Mouse (Mus musculus) forebrain, embryonic 16.5 days (tissue): ENCODE data around the gene Gm49387. TPM values are rescaled to one million over a fixed set of nuclear protein-coding genes. Genes with fewer than 3 reads are reported as not detected.
"Not testable (repeated sequence)": the region's sequence is repeated elsewhere in the genome, so short reads cannot be mapped to it uniquely, and the experiment has no call there.

ENCODE experiments used
- ATAC-seq: fragments of 200-750 bp; cut with Nextera tagmentation; 2 replicates; pipeline ENCODE4 v1.8.0; 2017; ENCODE audit warnings: mild to moderate bottlenecking, moderate library complexity
- H3K27ac ChIP-seq: fragments of 300-500 bp; sonication (generic); 2 replicates; pipeline ENCODE4 v1.5.1; 2014; ENCODE audit warnings: low read length, control low read depth
- H3K27me3 ChIP-seq: fragments of 300-500 bp; sonication (generic); replicated peaks from 2 replicates; pipeline ENCODE4 v1.6.1; 2014; ENCODE audit warnings: low read length; ENCODE audit not compliant: control insufficient read depth, insufficient read depth
- H3K36me3 ChIP-seq: fragments of 300-500 bp; sonication (generic); 2 replicates; pipeline ENCODE4 v1.6.1; 2014; ENCODE audit not compliant: control insufficient read depth, insufficient read depth
- H3K4me1 ChIP-seq: fragments of 300-500 bp; sonication (generic); replicated peaks from 2 replicates; pipeline ENCODE4 v1.6.1; 2014; ENCODE audit warnings: low read length; ENCODE audit not compliant: control insufficient read depth, insufficient read depth
- H3K4me2 ChIP-seq: fragments of 300-500 bp; sonication (generic); 2 replicates; pipeline ENCODE4 v1.6.1; 2014; ENCODE audit warnings: mild to moderate bottlenecking, low read length, control low read depth
- H3K4me3 ChIP-seq: fragments of 300-500 bp; sonication (generic); replicated peaks from 2 replicates; pipeline ENCODE4 v1.5.1; 2014; ENCODE audit warnings: mild to moderate bottlenecking, low read length, control low read depth
- H3K9ac ChIP-seq: fragments of 300-500 bp; sonication (generic); replicated peaks from 2 replicates; pipeline ENCODE4 v1.6.1; 2014; ENCODE audit warnings: low read depth, low read length, control low read depth
- H3K9me3 ChIP-seq: fragments of 300-500 bp; sonication (generic); 2 replicates; pipeline ENCODE4 v1.6.1; 2016; ENCODE audit warnings: low read length; ENCODE audit not compliant: control insufficient read depth
- WGBS: fragments of 180-500 bp; shearing (Covaris S2); extraction: QIAGEN DNeasy Blood & Tissue Kit; methylation state at CpG from one replicate; pipeline ENCODE4 v1.1.7; 2014; 5-methylcytosine and 5-hydroxymethylcytosine counted together
- polyA plus RNA-seq: library from polyadenylated mRNA; unstranded; fragments of >200 nt; fragmentation: Nextera tagmentation; extraction: Ambion mirVana; gene quantifications from 2 replicates; pipeline ENCODE4 v1.2.1, GENCODE M21; 2015

Gene Gm49387
- polyA plus RNA-seq, 1 experiment from 2014 or later, result not detected

DNA sequence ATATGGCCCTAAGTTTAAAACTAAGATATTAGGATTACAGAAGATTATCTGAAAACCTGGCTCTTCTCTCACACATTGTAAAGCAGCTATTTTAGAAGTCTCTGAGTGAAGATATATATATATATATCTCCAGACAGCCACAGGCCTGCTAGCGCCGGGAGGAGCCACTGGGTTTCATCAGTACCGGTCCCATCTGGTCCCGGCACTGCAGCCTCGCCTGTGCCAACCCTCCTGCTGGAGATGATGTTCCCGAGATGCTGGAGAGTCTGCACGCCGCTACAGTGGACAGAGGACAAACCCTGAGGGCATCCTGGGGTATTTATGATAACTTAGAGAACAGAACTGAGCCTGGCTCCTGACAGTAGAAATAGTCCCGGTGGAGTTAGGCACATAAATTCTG is 23.5 kb downstream of the Gm49387 start:
- H3K36me3 ChIP-seq, result no peaks in the 10 kb centered on the region
- no peak overlapping the region for H3K27ac ChIP-seq
- no peaks in the 10 kb centered on the region for H3K27me3 ChIP-seq
- no peak overlapping the region for H3K4me3 ChIP-seq
- no peaks in the 10 kb centered on the region for H3K4me1 ChIP-seq
- H3K9ac ChIP-seq, result no peak overlapping the region
- H3K9me3 ChIP-seq, result no peaks in the 10 kb centered on the region
- H3K4me2 ChIP-seq, result no peak overlapping the region
- ATAC-seq, result no peak
- WGBS, result 92% methylated on average over 9 of the region's 9 CpGs

DNA sequence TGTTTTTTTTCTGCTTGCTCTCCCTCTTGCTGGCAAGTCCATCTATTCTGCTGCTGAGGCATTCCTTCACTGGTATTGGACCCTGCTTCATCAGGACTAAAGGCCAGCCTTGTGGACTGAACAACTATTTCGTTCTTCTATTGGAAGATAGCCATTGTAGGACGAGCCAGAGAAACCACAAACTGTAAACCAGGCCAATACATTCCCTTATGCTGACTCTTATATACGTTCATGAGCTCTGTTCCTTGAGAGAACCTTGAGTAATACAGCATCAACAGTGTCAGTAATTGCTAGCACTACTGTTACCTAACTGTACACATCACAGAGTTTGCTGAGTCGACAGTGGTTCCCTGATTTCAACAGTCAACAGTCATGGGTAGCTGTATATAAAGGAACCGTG is 27.0 kb downstream of the Gm49387 start:
- Histone ChIP-seq H3K27ac (no peak overlapping the region), H3K9ac (no peak overlapping the region), H3K4me2 (no peak overlapping the region), H3K9me3 (no peaks in the 10 kb centered on the region), H3K4me3 (no peak overlapping the region), H3K4me1 (no peaks in the 10 kb centered on the region), H3K27me3 (no peaks in the 10 kb centered on the region), H3K36me3 (no peaks in the 10 kb centered on the region)
- ATAC-seq, result no peak
- WGBS, result 87% methylated on average over 5 of the region's 5 CpGs

DNA sequence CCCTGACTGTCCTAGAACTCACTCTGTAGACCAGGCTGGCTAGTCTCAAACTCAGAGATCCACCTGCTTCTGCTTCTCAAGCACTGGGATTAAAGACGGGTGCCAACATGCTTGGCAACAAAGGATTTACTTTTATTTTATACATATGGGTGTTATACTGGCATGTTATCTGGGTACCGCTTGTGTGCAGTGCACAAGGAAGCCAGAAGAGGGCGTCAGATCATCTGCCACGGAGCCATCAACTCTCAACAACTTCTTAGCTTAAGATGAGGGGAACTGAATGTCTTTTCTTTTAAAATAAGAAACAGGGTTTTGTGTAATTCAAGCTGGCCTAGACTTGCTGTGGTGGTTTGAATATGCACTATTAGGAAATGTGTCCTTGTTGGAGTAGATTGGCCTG is 28.7 kb downstream of the Gm49387 start:
- H3K36me3 ChIP-seq, result no peaks in the 10 kb centered on the region
- H3K4me2 ChIP-seq, result no peak overlapping the region
- H3K4me3 ChIP-seq, result no peak overlapping the region
- no peaks in the 10 kb centered on the region for H3K27me3 ChIP-seq
- WGBS, result 68% methylated on average over 4 of the region's 4 CpGs
- no peaks in the 10 kb centered on the region for H3K4me1 ChIP-seq
- no peaks in the 10 kb centered on the region for H3K9me3 ChIP-seq
- ATAC-seq, result no peak
- H3K27ac ChIP-seq, result no peak overlapping the region
- H3K9ac ChIP-seq, result no peak overlapping the region

DNA sequence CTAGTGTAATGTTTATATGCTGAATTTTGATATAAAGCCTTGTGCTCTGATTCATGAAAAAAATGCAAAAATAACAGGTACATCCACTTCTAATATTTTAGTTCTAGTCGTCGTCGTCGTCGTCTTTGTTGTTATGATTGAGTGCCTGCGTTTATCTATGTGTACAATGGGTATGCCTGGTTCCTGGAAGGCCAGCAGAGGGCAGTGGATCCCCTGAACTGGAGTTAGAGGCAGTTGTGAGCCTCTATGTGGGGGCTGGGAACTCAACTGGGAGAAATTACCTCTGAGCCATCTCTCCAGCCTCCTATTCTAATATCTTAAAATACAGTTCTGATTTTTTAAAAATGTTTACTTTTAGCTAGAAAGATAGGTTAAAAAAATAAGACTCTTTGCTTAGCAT is 35.2 kb downstream of the Gm49387 start:
- H3K4me3 ChIP-seq, result no peak overlapping the region
- no peak overlapping the region for H3K4me2 ChIP-seq
- H3K9me3 ChIP-seq, result no peaks in the 10 kb centered on the region
- no peaks in the 10 kb centered on the region for H3K36me3 ChIP-seq
- H3K4me1 ChIP-seq, result no peaks in the 10 kb centered on the region
- H3K9ac ChIP-seq, result no peak overlapping the region
- no peak for ATAC-seq
- H3K27ac ChIP-seq, result no peak overlapping the region
- H3K27me3 ChIP-seq, result no peaks in the 10 kb centered on the region
- WGBS, result 52% methylated on average over 6 of the region's 6 CpGs

DNA sequence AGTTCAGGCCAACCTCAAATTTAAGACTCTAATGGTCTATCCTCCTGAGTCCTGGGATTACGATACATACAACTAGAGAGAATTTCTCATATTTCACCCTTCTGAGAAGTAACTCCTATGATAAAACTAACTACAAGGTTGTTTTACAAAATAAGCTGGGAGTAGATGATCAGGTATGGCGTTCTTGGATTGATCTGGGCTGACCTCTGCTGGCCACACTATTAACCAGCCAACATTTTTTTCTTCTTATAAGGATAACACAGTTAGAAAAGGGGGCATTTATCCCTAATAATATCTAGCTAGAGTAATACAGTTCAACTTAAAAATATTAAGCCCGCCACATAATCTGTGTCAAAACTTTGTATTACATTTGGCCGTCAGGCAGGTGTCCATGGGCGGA is 35.8 kb downstream of the Gm49387 start:
- ATAC-seq, result no peak
- WGBS, result 81% methylated on average over 5 of the region's 5 CpGs
- no peaks in the 10 kb centered on the region for H3K36me3 ChIP-seq

DNA sequence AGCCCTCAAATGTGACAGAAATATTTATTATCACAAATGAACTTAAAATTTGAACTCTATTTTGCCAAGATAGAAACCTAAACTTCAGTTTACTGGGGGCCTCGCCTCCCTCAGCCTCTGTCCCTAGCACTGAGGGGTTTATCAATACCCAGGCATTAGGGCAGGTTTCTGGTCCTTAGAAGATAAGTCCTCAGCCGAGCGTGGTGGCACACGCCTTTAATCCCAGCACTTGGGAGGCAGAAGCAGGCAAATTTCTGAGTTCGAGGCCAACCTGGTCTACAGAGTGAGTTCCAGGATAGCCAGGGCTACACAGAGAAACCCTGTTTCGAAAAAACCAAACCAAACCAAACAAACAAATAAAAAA is 38.1 kb downstream of the Gm49387 start:
- H3K9ac ChIP-seq, H3K4me3 ChIP-seq, H3K9me3 ChIP-seq, H3K27ac ChIP-seq, H3K27me3 ChIP-seq, H3K4me2 ChIP-seq, H3K36me3 ChIP-seq, H3K4me1 ChIP-seq, ATAC-seq: not testable (repeated sequence)
- WGBS, result 84% methylated on average over 6 of the region's 6 CpGs

More for the DNA sequence above, 35.8 kb downstream of the Gm49387 start:
- H3K9ac ChIP-seq, result no peak overlapping the region
- no peaks in the 10 kb centered on the region for H3K4me1 ChIP-seq
- no peaks in the 10 kb centered on the region for H3K27me3 ChIP-seq
- no peak overlapping the region for H3K27ac ChIP-seq
- no peak overlapping the region for H3K4me2 ChIP-seq
- H3K4me3 ChIP-seq, result no peak overlapping the region
- no peaks in the 10 kb centered on the region for H3K9me3 ChIP-seq

DNA sequence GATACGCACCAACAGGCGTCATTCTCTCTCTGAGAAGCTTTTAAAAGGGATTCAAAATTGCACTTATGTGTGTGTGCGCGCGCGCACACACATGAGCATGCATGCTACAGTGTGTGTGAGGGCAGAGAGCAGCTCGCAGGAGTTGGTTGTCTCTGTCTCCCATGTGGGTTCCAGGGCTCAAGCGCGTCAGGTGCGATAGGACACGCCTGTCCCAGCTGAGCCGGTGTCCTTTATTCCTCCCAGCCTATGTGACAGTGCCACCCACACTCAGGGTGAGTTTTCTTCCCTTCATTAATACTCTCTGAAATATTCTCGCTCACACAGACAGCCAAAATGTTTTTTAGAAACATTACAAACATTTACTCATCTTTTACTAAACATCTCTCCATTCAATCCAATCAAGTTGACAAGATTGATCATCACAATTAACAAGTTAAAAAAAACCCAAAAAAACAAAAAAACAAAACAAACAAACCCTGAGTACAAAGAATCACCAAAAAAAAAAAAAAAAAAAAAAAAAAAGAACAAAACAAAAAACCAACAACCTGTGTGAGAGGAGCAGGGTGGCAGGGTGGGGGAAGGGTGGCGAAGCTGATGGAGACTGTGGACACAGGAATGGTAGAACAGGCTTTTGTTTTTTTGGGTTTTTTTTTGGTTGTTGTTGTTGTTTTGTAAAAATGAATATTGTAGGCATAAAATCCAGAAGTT is 38.6 kb downstream of the Gm49387 start:
- no peak overlapping the region for H3K9ac ChIP-seq
- H3K4me3 ChIP-seq, result no peak overlapping the region
- H3K27ac ChIP-seq, result no peak overlapping the region
- no peaks in the 10 kb centered on the region for H3K36me3 ChIP-seq
- H3K9me3 ChIP-seq, result no peaks in the 10 kb centered on the region
- no peak for ATAC-seq
- H3K4me1 ChIP-seq, result no peaks in the 10 kb centered on the region
- WGBS, result 92% methylated on average over 14 of the region's 14 CpGs
- no peaks in the 10 kb centered on the region for H3K27me3 ChIP-seq
- H3K4me2 ChIP-seq, result no peak overlapping the region

DNA sequence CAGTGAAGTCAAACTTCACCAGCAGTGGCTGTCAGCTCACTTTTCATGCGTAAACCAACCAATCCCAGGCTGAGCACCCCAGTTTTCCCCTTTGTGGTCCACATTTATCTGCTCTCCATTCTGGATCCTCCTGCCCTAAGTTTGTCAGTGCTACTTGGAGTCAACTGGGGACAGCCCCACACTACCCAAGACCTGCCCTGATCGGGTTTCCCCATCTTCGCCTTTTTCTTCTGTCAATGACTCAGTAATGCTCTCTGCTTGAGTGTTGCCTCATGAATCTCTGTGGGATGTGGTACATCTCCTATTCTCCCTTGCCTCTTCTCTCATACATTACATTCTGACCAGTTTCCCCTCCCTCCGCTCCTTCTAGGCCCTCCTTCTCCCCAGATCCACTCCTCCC is 43.2 kb downstream of the Gm49387 start:
- no peak for ATAC-seq
- Histone ChIP-seq H3K4me1 (no peaks in the 10 kb centered on the region), H3K9me3 (no peaks in the 10 kb centered on the region), H3K27me3 (no peaks in the 10 kb centered on the region), H3K27ac (no peak overlapping the region), H3K4me2 (no peak overlapping the region), H3K36me3 (no peaks in the 10 kb centered on the region), H3K9ac (no peak overlapping the region), H3K4me3 (no peak overlapping the region)
- 91% methylated on average over 4 of the region's 4 CpGs for WGBS

DNA sequence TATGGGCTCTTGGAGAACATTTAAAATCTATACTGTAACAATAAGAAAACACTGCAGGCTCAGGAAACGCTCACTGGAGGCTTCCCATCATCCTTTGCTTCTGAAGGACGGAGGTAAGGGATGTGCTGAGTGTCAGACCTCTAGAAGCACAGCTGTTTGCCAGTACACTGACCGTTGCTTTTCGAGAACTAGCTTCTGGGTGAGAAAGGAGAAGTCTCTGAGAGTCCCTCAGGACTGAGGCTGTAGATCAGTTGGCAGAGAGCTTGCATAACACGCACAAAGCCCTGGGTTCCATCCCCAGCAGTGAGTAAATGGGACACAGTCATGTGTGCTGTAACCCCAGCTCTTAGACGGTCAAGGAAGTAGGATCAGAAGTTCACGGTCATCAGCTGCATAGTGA is 44.3 kb downstream of the Gm49387 start:
- Histone ChIP-seq H3K4me2 (no peak overlapping the region), H3K9me3 (no peaks in the 10 kb centered on the region), H3K4me3 (no peak overlapping the region), H3K9ac (no peak overlapping the region), H3K36me3 (no peaks in the 10 kb centered on the region), H3K27ac (no peak overlapping the region), H3K4me1 (no peaks in the 10 kb centered on the region), H3K27me3 (no peaks in the 10 kb centered on the region)
- 85% methylated on average over 7 of the region's 7 CpGs for WGBS
- no peak for ATAC-seq

DNA sequence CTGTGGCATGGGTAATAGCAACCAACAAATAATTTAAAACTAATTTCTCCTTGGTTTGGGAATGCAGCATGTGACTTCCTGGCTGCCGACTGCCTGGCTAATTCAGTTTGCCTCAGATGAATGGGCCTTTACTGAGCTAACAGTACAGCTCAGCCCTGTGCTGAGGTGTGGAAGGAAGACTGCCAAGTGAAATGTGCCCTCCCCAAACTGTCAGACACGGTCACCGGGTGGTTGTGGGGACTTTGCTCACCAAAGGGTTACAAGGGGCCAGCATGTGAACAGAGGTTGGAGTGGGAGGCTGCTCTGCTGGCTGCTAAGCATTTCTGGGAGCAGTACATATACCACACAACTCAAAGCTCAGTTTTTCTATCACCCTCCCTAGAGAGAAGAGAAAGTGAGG is 46.0 kb downstream of the Gm49387 start:
- Histone ChIP-seq H3K27me3 (no peaks in the 10 kb centered on the region), H3K4me3 (no peak overlapping the region), H3K36me3 (no peaks in the 10 kb centered on the region), H3K4me2 (no peak overlapping the region), H3K9me3 (no peaks in the 10 kb centered on the region), H3K9ac (no peak overlapping the region), H3K4me1 (no peaks in the 10 kb centered on the region), H3K27ac (no peak overlapping the region)
- ATAC-seq, result no peak
- 69% methylated on average over 3 of the region's 3 CpGs for WGBS
